Mouse (Mus musculus): ENCODE measurements around the gene Mamdc4. TPM values are rescaled to one million over a fixed set of nuclear protein-coding genes. Genes with fewer than 3 reads are reported as not detected.

The Mamdc4 gene
- 0.29 and 0.80 TPM in 2 replicates for polyA plus RNA-seq (2015; fragmentation: Nextera tagmentation; extraction: Ambion mirVana)

GRCm38 (mm10) chr2:25574579-25575431, at the start of gene Mamdc4, which contains the start of gene Phpt1:
Gene Mamdc4 (minus strand): TSS chr2:25574845.
Gene Phpt1 (minus strand): TSS chr2:25575224.

GRCm38 (mm10) chr2:25621229-25622200, 46.9 kb upstream of the Mamdc4 start, which contains the start of gene Tmem141:
Gene Tmem141 (minus strand): TSS chr2:25622005.

GRCm38 (mm10) chr2:25617578-25617977, 42.9 kb upstream of the Mamdc4 start, which contains the start of gene Ccdc183:
Gene Ccdc183 (minus strand): TSS chr2:25617678.

GRCm38 (mm10) chr2:25607761-25608622, 33.3 kb upstream of the Mamdc4 start, which contains the start of gene Rabl6:
Gene Rabl6 (minus strand): TSS chr2:25608521.

GRCm38 (mm10) chr2:25581294-25581864, 6.7 kb upstream of the Mamdc4 start, which contains the start of gene Ajm1:
Gene Ajm1 (minus strand): TSS chr2:25581757.

GRCm38 (mm10) chr2:25557221-25557963, 17.3 kb downstream of the Mamdc4 start, which contains the start of gene Edf1:
Gene Edf1 (plus strand): TSS chr2:25557847.

GRCm38 (mm10) chr2:25546811-25547491, 27.7 kb downstream of the Mamdc4 start, which contains the start of gene Traf2:
Gene Traf2 (minus strand): TSS chr2:25546940.

Other genes with a start within 250 kb of the Mamdc4 start
- gene Man1b1, start 242.5 kb downstream of the Mamdc4 start, polyA plus RNA-seq (2015; fragmentation: Nextera tagmentation; extraction: Ambion mirVana) = 30.8 and 37.7 TPM in 2 replicates
- gene Dpp7, start 218.5 kb downstream of the Mamdc4 start, polyA plus RNA-seq (2015; fragmentation: Nextera tagmentation; extraction: Ambion mirVana) = 8.5 and 10.1 TPM in 2 replicates
- gene Uap1l1, start 209.2 kb downstream of the Mamdc4 start, polyA plus RNA-seq (2015; fragmentation: Nextera tagmentation; extraction: Ambion mirVana) = 20.1 and 27.6 TPM in 2 replicates
- 28.3 and 28.4 TPM in 2 replicates for gene Sapcd2, start 202.5 kb downstream of the Mamdc4 start, polyA plus RNA-seq (2015; fragmentation: Nextera tagmentation; extraction: Ambion mirVana)
- gene Entpd2, start 179.0 kb downstream of the Mamdc4 start, polyA plus RNA-seq (2015; fragmentation: Nextera tagmentation; extraction: Ambion mirVana) = 1.3 and 2.0 TPM in 2 replicates
- 11.4 and 14.1 TPM in 2 replicates for gene Npdc1, start 175.5 kb downstream of the Mamdc4 start, polyA plus RNA-seq (2015; fragmentation: Nextera tagmentation; extraction: Ambion mirVana)
- gene Fut7, start 151.6 kb downstream of the Mamdc4 start, polyA plus RNA-seq (2015; fragmentation: Nextera tagmentation; extraction: Ambion mirVana) = 1.7 and 2.6 TPM in 2 replicates
- gene Abca2, start 146.1 kb downstream of the Mamdc4 start, polyA plus RNA-seq (2015; fragmentation: Nextera tagmentation; extraction: Ambion mirVana) = 1.5 and 1.6 TPM in 2 replicates
- gene Clic3, start 118.0 kb downstream of the Mamdc4 start, polyA plus RNA-seq (2015; fragmentation: Nextera tagmentation; extraction: Ambion mirVana) = 4.8 and 4.9 TPM in 2 replicates
- 22.5 and 28.9 TPM in 2 replicates for gene Paxx, start 113.8 kb downstream of the Mamdc4 start, polyA plus RNA-seq (2015; fragmentation: Nextera tagmentation; extraction: Ambion mirVana)
- 1.7 and 2.4 TPM in 2 replicates for gene Ptgds, start 104.8 kb downstream of the Mamdc4 start, polyA plus RNA-seq (2015; fragmentation: Nextera tagmentation; extraction: Ambion mirVana)
- gene Lcn12, start 80.9 kb downstream of the Mamdc4 start, polyA plus RNA-seq (2015; fragmentation: Nextera tagmentation; extraction: Ambion mirVana) = not detected in 2 replicates
- 30.8 and 34.7 TPM in 2 replicates for gene Fbxw5, start 74.1 kb downstream of the Mamdc4 start, polyA plus RNA-seq (2015; fragmentation: Nextera tagmentation; extraction: Ambion mirVana)
- gene C8g, start 73.1 kb downstream of the Mamdc4 start, polyA plus RNA-seq (2015; fragmentation: Nextera tagmentation; extraction: Ambion mirVana) = 2.9 and 3.8 TPM in 2 replicates
- gene Traf2, start 27.9 kb downstream of the Mamdc4 start, polyA plus RNA-seq (2015; fragmentation: Nextera tagmentation; extraction: Ambion mirVana) = 19.0 and 19.7 TPM in 2 replicates
- 166 and 189 TPM in 2 replicates for gene Edf1, start 17.0 kb downstream of the Mamdc4 start, polyA plus RNA-seq (2015; fragmentation: Nextera tagmentation; extraction: Ambion mirVana)
- gene Phpt1, start 379 bp upstream of the Mamdc4 start, polyA plus RNA-seq (2015; fragmentation: Nextera tagmentation; extraction: Ambion mirVana) = 52.5 and 57.5 TPM in 2 replicates
- gene Ajm1, start 6.9 kb upstream of the Mamdc4 start, polyA plus RNA-seq (2015; fragmentation: Nextera tagmentation; extraction: Ambion mirVana) = 0.02 and 0.45 TPM in 2 replicates
- 31.4 and 36.5 TPM in 2 replicates for gene Rabl6, start 33.7 kb upstream of the Mamdc4 start, polyA plus RNA-seq (2015; fragmentation: Nextera tagmentation; extraction: Ambion mirVana)
- 0.13 and 0.16 TPM in 2 replicates for gene Ccdc183, start 42.8 kb upstream of the Mamdc4 start, polyA plus RNA-seq (2015; fragmentation: Nextera tagmentation; extraction: Ambion mirVana)
- gene Tmem141, start 47.2 kb upstream of the Mamdc4 start, polyA plus RNA-seq (2015; fragmentation: Nextera tagmentation; extraction: Ambion mirVana) = 10.7 and 15.0 TPM in 2 replicates
- gene Fcna, start 53.2 kb upstream of the Mamdc4 start, polyA plus RNA-seq (2015; fragmentation: Nextera tagmentation; extraction: Ambion mirVana) = 24.5 and 35.1 TPM in 2 replicates
- not detected in 2 replicates for gene Lcn8, start 78.3 kb upstream of the Mamdc4 start, polyA plus RNA-seq (2015; fragmentation: Nextera tagmentation; extraction: Ambion mirVana)
- gene Lcn5, start 83.1 kb upstream of the Mamdc4 start, polyA plus RNA-seq (2015; fragmentation: Nextera tagmentation; extraction: Ambion mirVana) = not detected in 2 replicates
- not detected in 2 replicates for gene Lcn6, start 101.9 kb upstream of the Mamdc4 start, polyA plus RNA-seq (2015; fragmentation: Nextera tagmentation; extraction: Ambion mirVana)
- not detected in 2 replicates for gene Lcn10, start 107.9 kb upstream of the Mamdc4 start, polyA plus RNA-seq (2015; fragmentation: Nextera tagmentation; extraction: Ambion mirVana)
- gene Obp2a, start 125.2 kb upstream of the Mamdc4 start, polyA plus RNA-seq (2015; fragmentation: Nextera tagmentation; extraction: Ambion mirVana) = not detected in 2 replicates
- gene Bmyc, start 131.9 kb upstream of the Mamdc4 start, polyA plus RNA-seq (2015; fragmentation: Nextera tagmentation; extraction: Ambion mirVana) = 18.2 and 23.9 TPM in 2 replicates
- gene Obp2b, start 162.2 kb upstream of the Mamdc4 start, polyA plus RNA-seq (2015; fragmentation: Nextera tagmentation; extraction: Ambion mirVana) = not detected in 2 replicates
- gene Lcn3, start 190.7 kb upstream of the Mamdc4 start, polyA plus RNA-seq (2015; fragmentation: Nextera tagmentation; extraction: Ambion mirVana) = not detected in 2 replicates
- gene Lcn11, start 202.2 kb upstream of the Mamdc4 start, polyA plus RNA-seq (2015; fragmentation: Nextera tagmentation; extraction: Ambion mirVana) = not detected in 2 replicates
- not detected in 2 replicates for gene Gm13539, start 207.4 kb upstream of the Mamdc4 start, polyA plus RNA-seq (2015; fragmentation: Nextera tagmentation; extraction: Ambion mirVana)
- gene Glt6d1, start 241.0 kb upstream of the Mamdc4 start, polyA plus RNA-seq (2015; fragmentation: Nextera tagmentation; extraction: Ambion mirVana) = not detected in 2 replicates
- gene Lcn9, start 248.3 kb upstream of the Mamdc4 start, polyA plus RNA-seq (2015; fragmentation: Nextera tagmentation; extraction: Ambion mirVana) = not detected in 2 replicates